Mouse (Mus musculus) olfactory bulb, adult 2 months (tissue): ENCODE data around the gene Galt. TPM values are rescaled to one million over a fixed set of nuclear protein-coding genes. Genes with fewer than 3 reads are reported as not detected.
A peak's percentile ranks its signal among the peaks of the same experiment; 100 is the strongest.

Experiments used
- H3K27ac ChIP-seq: fragments of 200-500 bp; 2 replicates; pipeline ENCODE4 v1.5.1; 2012; ENCODE audit warnings: low read depth, low read length; ENCODE audit not compliant: insufficient read depth
- H3K4me1 ChIP-seq: fragments of 200-500 bp; 2 replicates; pipeline ENCODE4 v1.6.1; 2012; ENCODE audit warnings: low read length; ENCODE audit not compliant: control insufficient read depth, insufficient read depth
- H3K4me3 ChIP-seq: fragments of 200-500 bp; 2 replicates; pipeline ENCODE4 v1.5.1; 2012; ENCODE audit warnings: mild to moderate bottlenecking, low read depth, low read length, moderate library complexity; ENCODE audit not compliant: insufficient read depth
- CTCF ChIP-seq: fragments of 200-500 bp; IDR thresholded peaks from 2 replicates; pipeline ENCODE4 v1.5.1; 2012; ENCODE audit warnings: low read depth, mild to moderate bottlenecking, low read length, moderate library complexity; ENCODE audit not compliant: insufficient read depth
- POLR2A ChIP-seq: fragments of 200-500 bp; IDR thresholded peaks from 2 replicates; pipeline ENCODE4 v1.6.1; 2012; ENCODE audit warnings: mild to moderate bottlenecking, low read depth, low read length, moderate library complexity; ENCODE audit not compliant: insufficient read depth
- WGBS: fragments of 180-500 bp; shearing (Covaris S2); methylation state at CpG from one replicate; pipeline ENCODE4 v1.1.7; 2018; 5-methylcytosine and 5-hydroxymethylcytosine counted together
- polyA plus RNA-seq: library from polyadenylated mRNA; stranded (reverse); fragments of >200 nt; gene quantifications from 2 replicates; pipeline ENCODE4 v1.2.4, GENCODE M21; 2012; ENCODE audit warnings: low replicate concordance; ENCODE audit not compliant: missing spikeins, insufficient read depth, insufficient read length

The Galt gene
- polyA plus RNA-seq, 1 experiment, result not detected

DNA sequence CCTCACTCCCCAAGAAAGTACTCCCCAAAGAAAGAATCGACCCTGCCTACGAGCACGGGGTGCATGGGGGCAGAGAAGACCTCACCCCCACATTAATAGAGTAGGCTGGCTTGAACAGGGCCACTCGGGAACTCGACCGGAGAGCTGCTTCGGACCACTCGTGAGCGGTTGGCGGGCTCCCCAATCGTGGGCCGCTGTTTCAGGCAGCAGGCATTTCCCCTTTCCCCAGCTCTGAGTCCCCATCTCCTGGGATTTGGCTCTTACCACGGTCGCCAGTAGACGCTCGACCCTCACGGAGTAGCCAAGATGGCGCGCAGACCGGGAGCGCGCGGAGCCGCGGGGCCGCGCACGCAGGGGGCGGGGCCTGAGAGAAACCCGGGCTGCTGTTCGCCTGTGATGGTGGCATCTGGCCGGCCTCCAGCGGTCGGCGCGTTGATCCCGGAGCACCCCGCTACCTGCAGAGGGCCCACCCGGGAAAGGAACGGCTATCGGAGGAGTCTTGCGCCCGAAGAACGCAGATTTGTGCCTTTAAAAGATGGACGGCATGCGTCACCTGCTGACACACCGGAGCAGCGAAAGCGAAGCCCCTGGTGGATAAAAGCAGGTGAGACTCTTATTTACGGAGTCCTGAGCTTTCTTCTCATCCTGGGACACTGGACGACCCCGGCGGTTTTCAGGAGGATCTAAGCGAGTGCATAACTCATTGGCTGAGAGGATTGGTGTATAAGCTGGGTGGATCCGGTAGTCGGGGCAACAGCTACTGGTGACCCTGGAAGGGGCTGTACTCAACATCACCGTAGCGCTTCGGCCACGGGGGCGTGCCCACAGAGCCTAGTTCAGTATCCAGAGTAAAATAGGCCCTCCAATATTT lies 41.6 kb upstream of the Galt start, which contains the start of gene Rpp25l:
Rpp25l (minus strand) TSS at position 338 of the 871 bp plus-strand sequence.
- TF ChIP-seq CTCF (peak; percentile 19; the same call in 1 of the 2 replicates), POLR2A (peak; percentile 91)
- WGBS, result under 1% methylated on average over 61 of the region's 61 CpGs
- peaks cover 12% of the 10 kb centered on the region for H3K4me1 ChIP-seq
- peak within 1 kb of the TSS; percentile 94 for H3K4me3 ChIP-seq
- peak within 1 kb of the TSS; percentile 68 for H3K27ac ChIP-seq

DNA sequence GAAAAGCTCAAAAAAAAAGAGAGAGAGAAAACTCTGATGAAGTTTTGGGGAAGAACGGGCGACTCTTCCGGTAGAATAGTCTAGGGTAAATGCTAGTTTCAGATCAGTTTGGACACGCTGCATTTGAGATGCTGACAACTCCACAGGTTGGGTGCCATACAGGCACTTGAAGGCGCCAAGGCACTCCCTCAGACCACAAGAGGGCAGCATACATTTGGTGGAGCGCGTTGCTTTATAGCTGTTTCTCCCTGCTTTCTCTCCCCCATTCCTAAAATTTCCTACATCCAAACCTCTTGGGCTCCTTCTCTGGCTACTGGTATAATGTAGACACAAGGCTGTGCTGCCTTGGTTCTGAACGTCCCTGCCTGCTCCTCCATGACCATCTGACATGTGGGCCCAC lies 40.8 kb upstream of the Galt start:
- WGBS, result 7% methylated on average over 8 of the region's 8 CpGs
- Histone ChIP-seq H3K27ac (no peak overlapping the region), H3K4me3 (no peak overlapping the region), H3K4me1 (peaks cover 12% of the 10 kb centered on the region)
- TF ChIP-seq POLR2A (no peak), CTCF (peak; percentile 48; the same call in 1 of the 2 replicates)

GRCm38 (mm10) chr4:41715082-41715481 lies 39.9 kb upstream of the Galt start:
- WGBS, result 67% methylated on average over 8 of the region's 8 CpGs
- Histone ChIP-seq H3K4me1 (peaks cover 12% of the 10 kb centered on the region), H3K4me3 (no peak overlapping the region), H3K27ac (no peak overlapping the region)
- TF ChIP-seq POLR2A (no peak), CTCF (no peak)

DNA sequence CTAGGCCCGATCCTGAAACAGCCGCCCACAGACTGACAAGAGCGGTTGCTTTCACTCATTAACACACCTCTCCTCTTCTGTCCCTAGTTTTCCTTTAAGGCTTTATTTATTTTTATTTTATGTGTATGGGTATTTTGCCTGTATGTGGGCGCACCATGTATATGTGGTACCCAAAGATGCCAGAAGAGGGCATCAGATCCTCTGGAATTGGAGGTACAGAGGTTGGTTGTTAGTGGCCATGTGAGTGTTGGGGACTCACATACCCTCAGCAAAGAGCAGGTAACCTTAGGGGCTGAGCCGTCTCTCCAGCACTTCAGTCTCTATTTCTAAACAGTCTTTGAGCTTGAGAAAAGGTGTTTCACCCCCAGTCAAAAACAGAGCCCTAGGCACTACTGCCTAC lies 39.4 kb upstream of the Galt start:
- 73% methylated on average over 5 of the region's 5 CpGs for WGBS
- TF ChIP-seq CTCF, result no peak
- TF ChIP-seq POLR2A, result no peak
- Histone ChIP-seq H3K4me1 (peaks cover 12% of the 10 kb centered on the region), H3K27ac (no peak overlapping the region), H3K4me3 (no peak overlapping the region)

DNA sequence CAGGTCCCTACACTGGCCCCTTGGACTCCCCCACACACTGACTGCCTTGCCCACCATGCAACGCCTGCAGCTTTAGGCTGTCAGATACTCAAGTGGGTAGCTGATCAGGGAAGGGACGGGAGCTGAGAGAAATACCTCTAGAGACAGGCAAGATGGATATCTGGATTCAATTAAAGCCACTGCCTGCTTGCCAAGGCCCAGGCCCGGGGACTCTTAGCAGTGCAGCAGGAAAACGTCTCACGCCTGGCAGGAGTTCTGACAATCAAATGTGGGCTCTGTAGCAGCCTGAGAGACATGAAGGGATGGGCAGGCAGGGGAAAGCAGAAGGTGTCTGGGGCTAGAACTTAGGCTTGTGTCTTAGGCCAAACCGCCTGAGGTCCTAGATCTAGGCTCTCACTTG lies 38.2 kb upstream of the Galt start:
- TF ChIP-seq CTCF (no peak), POLR2A (no peak)
- Histone ChIP-seq H3K4me1 (peaks cover 9% of the 10 kb centered on the region), H3K27ac (no peak overlapping the region), H3K4me3 (no peak overlapping the region)
- WGBS, result 69% methylated on average over 6 of the region's 6 CpGs

DNA sequence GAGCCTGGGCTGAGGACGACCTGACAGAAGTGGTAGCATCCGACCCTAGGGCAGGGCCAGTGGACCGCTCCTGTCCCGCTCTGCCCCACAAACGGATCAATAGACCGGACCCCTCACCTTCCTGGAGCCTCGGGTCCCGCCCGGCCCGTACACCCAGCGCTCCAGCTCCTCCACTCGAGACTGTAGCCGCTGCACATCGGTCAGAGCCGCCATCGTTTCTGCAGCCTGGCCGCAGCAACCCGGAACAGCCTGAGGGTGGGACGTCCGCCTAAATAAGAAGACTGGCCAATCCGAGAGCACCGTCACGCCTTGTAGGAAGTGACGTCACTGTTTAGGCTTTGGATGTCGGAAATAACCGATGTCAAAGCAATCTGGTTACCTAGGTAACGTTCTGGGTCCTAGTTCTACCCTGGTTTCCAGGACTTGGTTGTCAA lies 32.1 kb upstream of the Galt start, which contains the start of gene Dctn3:
Dctn3 (minus strand) TSS at position 253 of the 434 bp plus-strand sequence.
- under 1% methylated on average over 27 of the region's 27 CpGs for WGBS
- TF ChIP-seq CTCF (no peak), POLR2A (peak; percentile 93)
- Histone ChIP-seq H3K27ac (no peak within 1 kb of the TSS; the same call in 1 of the 2 replicates), H3K4me1 (peaks cover 4% of the 10 kb centered on the region; the same call in 1 of the 2 replicates), H3K4me3 (peak within 1 kb of the TSS; percentile 65)

DNA sequence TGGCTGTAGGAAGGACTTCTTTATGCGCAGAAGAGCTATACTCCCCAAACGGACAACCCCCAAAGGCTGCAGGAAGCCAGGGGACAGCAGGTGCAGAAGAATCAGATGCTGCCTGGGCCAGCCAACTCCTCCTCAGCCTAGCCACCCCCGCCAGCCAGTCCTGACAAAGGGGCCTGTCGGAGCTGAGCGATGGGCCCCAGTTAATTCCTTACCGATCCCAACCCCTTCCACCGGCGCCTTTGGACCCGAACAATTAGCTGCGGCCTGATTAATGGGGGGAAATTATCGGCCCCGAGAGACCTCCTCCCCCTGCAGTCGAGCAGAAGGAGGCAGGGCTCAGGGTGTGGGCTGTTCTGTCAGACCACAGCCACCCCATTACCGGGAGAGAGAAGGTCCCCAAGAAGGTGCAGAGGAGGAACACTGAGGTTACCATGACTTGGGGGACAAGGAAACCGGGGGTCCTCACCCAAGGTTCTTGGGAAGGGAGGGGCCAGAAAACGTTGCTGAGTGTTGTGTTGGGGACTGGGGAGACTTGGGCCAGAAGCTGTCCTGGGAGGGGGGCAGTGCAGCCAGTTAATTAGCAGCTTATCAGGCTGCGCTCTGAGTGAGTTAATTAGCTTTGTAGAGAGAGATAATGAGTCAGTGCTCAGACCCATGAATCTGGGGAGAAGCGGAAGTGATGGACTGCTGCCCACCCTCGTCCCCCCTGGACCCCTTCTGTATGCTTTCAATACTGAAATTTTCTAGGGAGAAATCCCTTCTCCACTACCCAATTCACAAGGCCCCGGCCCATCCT lies 28.0 kb upstream of the Galt start:
- Histone ChIP-seq H3K4me3 (no peak overlapping the region), H3K4me1 (peaks cover 11% of the 10 kb centered on the region), H3K27ac (no peak overlapping the region)
- TF ChIP-seq CTCF (no peak), POLR2A (no peak)
- WGBS, result 20% methylated on average over 20 of the region's 20 CpGs

DNA sequence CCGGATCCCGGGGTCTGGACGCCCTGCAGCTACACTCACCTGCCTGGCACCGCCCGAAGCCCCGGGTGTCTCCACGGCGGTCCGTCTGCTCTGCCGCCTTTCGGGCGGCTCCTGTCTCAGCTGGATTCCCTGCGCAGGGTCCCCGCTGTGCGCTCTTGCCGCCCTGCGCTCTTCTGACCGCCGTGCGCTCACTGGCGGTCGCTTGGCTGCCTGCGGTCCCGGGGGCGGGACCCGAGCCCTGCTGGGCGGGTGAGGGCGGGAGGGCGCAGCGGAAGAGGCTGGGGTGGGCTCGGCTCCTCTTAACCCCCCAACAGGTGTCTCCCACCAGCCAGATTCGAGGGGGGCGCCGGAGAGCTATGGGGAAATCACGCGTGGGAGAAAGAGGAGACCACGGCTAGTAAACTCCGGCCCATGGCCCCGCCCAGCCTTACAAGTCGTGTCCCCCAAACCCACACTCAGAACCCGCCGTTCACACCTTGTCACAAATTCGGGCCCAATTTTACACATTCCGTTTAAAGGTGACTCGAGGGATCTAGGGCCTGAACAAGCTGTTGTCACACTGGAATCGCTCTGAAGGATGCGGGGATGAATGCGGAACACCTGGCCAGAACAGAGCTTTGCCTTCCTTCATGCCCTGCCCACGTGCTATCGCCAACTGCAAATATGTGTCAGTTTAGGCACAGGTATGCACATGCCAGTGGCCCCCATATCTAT lies 23.8 kb upstream of the Galt start, which contains the start of gene Arid3c:
Arid3c (minus strand) TSS at position 91 of the 714 bp plus-strand sequence.
- TF ChIP-seq POLR2A (no peak), CTCF (no peak)
- Histone ChIP-seq H3K4me1 (peaks cover 11% of the 10 kb centered on the region), H3K27ac (no peak within 1 kb of the TSS), H3K4me3 (peak within 1 kb of the TSS; percentile 24)
- WGBS, result 1% methylated on average over 50 of the region's 50 CpGs
